In the genomic region with DNA sequence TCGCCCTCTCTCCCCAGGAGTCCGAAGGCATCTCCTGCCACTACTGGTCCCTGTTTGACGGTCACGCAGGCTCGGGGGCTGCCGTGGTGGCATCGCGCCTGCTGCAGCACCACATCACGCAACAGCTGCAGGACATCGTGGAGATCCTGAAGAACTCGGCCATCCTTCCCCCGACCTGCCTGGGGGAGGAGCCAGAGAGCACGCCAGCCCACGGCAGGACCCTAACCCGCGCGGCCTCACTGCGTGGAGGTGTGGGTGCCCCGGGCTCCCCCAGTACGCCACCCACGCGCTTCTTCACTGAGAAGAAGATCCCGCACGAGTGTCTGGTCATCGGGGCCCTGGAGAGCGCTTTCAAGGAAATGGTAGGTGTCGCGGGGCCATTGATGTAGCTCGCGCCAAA, we compare ENCODE assay signal across 8 mouse cellular contexts.
DNase-seq lines count a peak whose midpoint lies in the region; ATAC-seq and TF ChIP-seq lines count a peak whose summit lies in the region.

No protein-coding gene starts in this region.

- H3K9ac ChIP-seq in lung, embryonic 14.5 days: peak overlapping the region; percentile 27; the same call in 1 of the 2 replicates
- peak overlapping the region; percentile 30; the same call in 1 of the 2 replicates for H3K9ac ChIP-seq in intestine, embryonic 15.5 days
- no peak overlapping the region for H3K9ac ChIP-seq in neural tube, embryonic 13.5 days

- peak overlapping the region; percentile 60 for H3K4me2 ChIP-seq in lung, embryonic 14.5 days
- H3K4me2 ChIP-seq in intestine, embryonic 15.5 days (replicated peaks): peak overlapping the region; percentile 66
- H3K4me2 ChIP-seq in neural tube, embryonic 13.5 days: peak overlapping the region; percentile 39

- ATAC-seq in lung, embryonic 14.5 days (ENCODE audit: insufficient read depth): 0 out of 2 replicates have a peak, but pooled peaks have one; percentile 19
- ATAC-seq in intestine, embryonic 15.5 days: no peak
- no peak for ATAC-seq in neural tube, embryonic 13.5 days (ENCODE audit: low read depth)

- no peaks in the 10 kb centered on the region for H3K36me3 ChIP-seq in lung, embryonic 14.5 days (ENCODE audit: insufficient read depth)
- H3K36me3 ChIP-seq in forebrain, embryonic 10.5 days (replicated peaks): no peaks in the 10 kb centered on the region
- H3K36me3 ChIP-seq in intestine, embryonic 15.5 days: no peaks in the 10 kb centered on the region
- 0 out of 2 replicates have a peak, but pooled peaks cover 4% of the 10 kb centered on the region for H3K36me3 ChIP-seq in neural tube, embryonic 13.5 days

- H3K4me3 ChIP-seq in lung, embryonic 14.5 days (ENCODE audit: low read depth, low read length): peak overlapping the region; percentile 24
- H3K4me3 ChIP-seq in forebrain, embryonic 10.5 days: peak overlapping the region; percentile 43
- H3K4me3 ChIP-seq in intestine, embryonic 15.5 days (replicated peaks): peak overlapping the region; percentile 28
- no peak overlapping the region for H3K4me3 ChIP-seq in neural tube, embryonic 13.5 days

- peak; percentile 48 for DNase-seq in lung, embryonic 14.5 days
- DNase-seq in lung, adult 18-20 months: no peak
- no peak for DNase-seq in forebrain, embryonic 10.5 days (ENCODE audit: extremely low spot score, low spot score)
- DNase-seq in layer of hippocampus, adult 9-11 months: no peak
- DNase-seq in left cerebral cortex, adult 11 months (ENCODE audit: low spot score): no peak
- no peak for DNase-seq in ovary, adult 18-20 months (ENCODE audit: low spot score)

- no peak overlapping the region for H3K27ac ChIP-seq in lung, embryonic 14.5 days (ENCODE audit: low read depth)
- H3K27ac ChIP-seq in forebrain, embryonic 10.5 days: peak overlapping the region; percentile 69; the same call in 1 of the 2 replicates
- H3K27ac ChIP-seq in intestine, embryonic 15.5 days: no peak overlapping the region
- no peak overlapping the region for H3K27ac ChIP-seq in neural tube, embryonic 13.5 days (replicated peaks)

- WGBS in lung, embryonic 14.5 days: 17% methylated on average over 30 of the region's 30 CpGs
- 38% methylated on average over 30 of the region's 30 CpGs for WGBS in forebrain, embryonic 10.5 days
- 38% methylated on average over 30 of the region's 30 CpGs for WGBS in intestine, embryonic 15.5 days
- WGBS in neural tube, embryonic 13.5 days: 45% methylated on average over 30 of the region's 30 CpGs

- no peaks in the 10 kb centered on the region for H3K27me3 ChIP-seq in lung, embryonic 14.5 days (ENCODE audit: insufficient read depth, low read length)
- peaks cover 7% of the 10 kb centered on the region; the same call in 1 of the 2 replicates for H3K27me3 ChIP-seq in forebrain, embryonic 10.5 days (ENCODE audit: poor library complexity, severe bottlenecking)
- no peaks in the 10 kb centered on the region for H3K27me3 ChIP-seq in intestine, embryonic 15.5 days (replicated peaks)
- H3K27me3 ChIP-seq in neural tube, embryonic 13.5 days: no peaks in the 10 kb centered on the region

- TF ChIP-seq CTCF in lung, embryonic 14.5 days (IDR thresholded peaks at IDR 0.05; ENCODE audit: low read depth): peak; percentile 54

- peaks cover 2% of the 10 kb centered on the region; the same call in 1 of the 2 replicates for H3K4me1 ChIP-seq in lung, embryonic 14.5 days (ENCODE audit: insufficient read depth)
- H3K4me1 ChIP-seq in forebrain, embryonic 10.5 days: peaks cover 22% of the 10 kb centered on the region
- H3K4me1 ChIP-seq in intestine, embryonic 15.5 days (replicated peaks): peaks cover 6% of the 10 kb centered on the region; the same call in 1 of the 2 replicates
- peaks cover 3% of the 10 kb centered on the region for H3K4me1 ChIP-seq in neural tube, embryonic 13.5 days (replicated peaks)

- no peaks in the 10 kb centered on the region for H3K9me3 ChIP-seq in lung, embryonic 14.5 days (ENCODE audit: low read depth, low read length)
- H3K9me3 ChIP-seq in forebrain, embryonic 10.5 days: peaks cover 3% of the 10 kb centered on the region; the same call in 1 of the 2 replicates
- H3K9me3 ChIP-seq in intestine, embryonic 15.5 days: no peaks in the 10 kb centered on the region
- H3K9me3 ChIP-seq in neural tube, embryonic 13.5 days: peaks cover 9% of the 10 kb centered on the region; the same call in 1 of the 2 replicates
